Mouse (Mus musculus) ES-CJ7 (cell line): ENCODE data around the gene Dmrta2.

Source experiments
- DNase-seq: peaks from one replicate; pipeline ENCODE4 v3.0.0; 2011; ENCODE audit warnings: low read depth, low spot score

Gene Dmrta2

GRCm38 (mm10) chr4:109977148-109978067 lies at the start of gene Dmrta2:
Dmrta2 (plus strand) TSS chr4:109978053.
- peak; percentile 85 for DNase-seq

GRCm38 (mm10) chr4:109929058-109929457 lies 48.8 kb upstream of the Dmrta2 start:
- DNase-seq: no peak

GRCm38 (mm10) chr4:109930445-109930844 lies 47.4 kb upstream of the Dmrta2 start:
- peak; percentile 66 for DNase-seq

- DNase-seq: no peak
These were observed 46.9 kb upstream of the Dmrta2 start for GRCm38 (mm10) chr4:109930935-109931334.

GRCm38 (mm10) chr4:109936557-109936956 lies 41.3 kb upstream of the Dmrta2 start:
- no peak for DNase-seq

- no peak for DNase-seq
These were observed 38.6 kb upstream of the Dmrta2 start for GRCm38 (mm10) chr4:109939291-109939690.

- no peak for DNase-seq
These were observed 32.3 kb upstream of the Dmrta2 start for GRCm38 (mm10) chr4:109945554-109945953.

- DNase-seq: no peak
These were observed 28.5 kb upstream of the Dmrta2 start for GRCm38 (mm10) chr4:109949307-109949706.

- DNase-seq: no peak
These were observed 24.3 kb upstream of the Dmrta2 start for GRCm38 (mm10) chr4:109953509-109953908.

- DNase-seq: no peak
These were observed 17.5 kb upstream of the Dmrta2 start for GRCm38 (mm10) chr4:109960201-109960935.

GRCm38 (mm10) chr4:109963570-109964279 lies 14.1 kb upstream of the Dmrta2 start:
- no peak for DNase-seq

GRCm38 (mm10) chr4:109969561-109969960 lies 8.3 kb upstream of the Dmrta2 start:
- DNase-seq: no peak

- no peak for DNase-seq
These were observed 3.7 kb upstream of the Dmrta2 start for GRCm38 (mm10) chr4:109973991-109974654.

GRCm38 (mm10) chr4:109974655-109975380 lies 3.0 kb upstream of the Dmrta2 start:
- DNase-seq: peak; percentile 12

GRCm38 (mm10) chr4:109975381-109976240 lies 2.2 kb upstream of the Dmrta2 start:
- peak; percentile 59 for DNase-seq

- DNase-seq: peak; percentile 14
These were observed 1.3 kb upstream of the Dmrta2 start for GRCm38 (mm10) chr4:109976273-109977147.

GRCm38 (mm10) chr4:109978068-109978857 lies 410 bp downstream of the Dmrta2 start:
- DNase-seq: peak; percentile 55

- DNase-seq: no peak
These were observed 1.0 kb downstream of the Dmrta2 start for GRCm38 (mm10) chr4:109978858-109979340.
